8 mouse cellular contexts compared by ENCODE assay signal in genomic region chr1:184033390-184034010, GRCm38 (mm10). TPM values are rescaled to one million over a fixed set of nuclear protein-coding genes. Genes with fewer than 3 reads are reported as not detected.
DNase-seq lines count a peak whose midpoint lies in the region; ATAC-seq and TF ChIP-seq lines count a peak whose summit lies in the region.

No protein-coding gene starts in this region.

- under 1% methylated on average over 62 of the region's 63 CpGs for WGBS in kidney, embryonic 14.5 days
- under 1% methylated on average over 61 of the region's 63 CpGs for WGBS in forebrain, embryonic 16.5 days
- WGBS in hindbrain, embryonic 15.5 days, result under 1% methylated on average over 62 of the region's 63 CpGs
- WGBS in liver, embryonic 14.5 days (ENCODE audit: insufficient replicate concordance), result under 1% methylated on average over 59 of the region's 63 CpGs
- under 1% methylated on average over 63 of the region's 63 CpGs for WGBS in neural tube, embryonic 11.5 days

- no peak for TF ChIP-seq CTCF in bone marrow macrophage, adult 2 months (IDR thresholded peaks at IDR 0.05; ENCODE audit: low read depth, low read length)
- peak; percentile 40 for TF ChIP-seq CTCF in liver, embryonic 14.5 days (IDR thresholded peaks at IDR 0.05; ENCODE audit: low read depth)

- H3K4me3 ChIP-seq in kidney, embryonic 14.5 days (ENCODE audit: low read length), result peak overlapping the region; percentile 65
- peak overlapping the region; percentile 94 for H3K4me3 ChIP-seq in bone marrow macrophage, adult 2 months (ENCODE audit: insufficient read depth, low read length)
- peak overlapping the region; percentile 72 for H3K4me3 ChIP-seq in forebrain, embryonic 16.5 days (replicated peaks; ENCODE audit: low read length)
- H3K4me3 ChIP-seq in hindbrain, embryonic 15.5 days, result peak overlapping the region; percentile 66
- H3K4me3 ChIP-seq in liver, embryonic 14.5 days (ENCODE audit: insufficient read depth in 1 of 2, low read depth in 2 of 2, low read length in 2 of 2), result peak overlapping the region; percentile 74 to 85
- peak overlapping the region; percentile 67 for H3K4me3 ChIP-seq in neural tube, embryonic 11.5 days (ENCODE audit: low read depth, low read length)

- H3K4me2 ChIP-seq in kidney, embryonic 14.5 days (replicated peaks; ENCODE audit: low read depth, low read length), result peak overlapping the region; percentile 91
- H3K4me2 ChIP-seq in forebrain, embryonic 16.5 days (ENCODE audit: low read length), result peak overlapping the region; percentile 91
- peak overlapping the region; percentile 99 for H3K4me2 ChIP-seq in hindbrain, embryonic 15.5 days
- H3K4me2 ChIP-seq in liver, embryonic 14.5 days (ENCODE audit: low read depth), result peak overlapping the region; percentile 96
- H3K4me2 ChIP-seq in neural tube, embryonic 11.5 days (ENCODE audit: low read depth), result peak overlapping the region; percentile 82

- no peak for DNase-seq in kidney, postnatal 4 days
- DNase-seq in liver, embryonic 14.5 days (ENCODE audit: low read depth in 3 of 3, low spot score in 3 of 3), result peak; percentile 13 to 49 (median 36)
- no peak for DNase-seq in neural tube, embryonic 11.5 days (ENCODE audit: low spot score)
- peak; percentile 80 for DNase-seq in testis, postnatal 10 days (ENCODE audit: low spot score)

- peak; percentile 79 for ATAC-seq in kidney, embryonic 14.5 days (ENCODE audit: low FRiP score, low TSS enrichment)
- ATAC-seq in forebrain, embryonic 16.5 days, result peak; percentile 69
- peak; percentile 78; the same call in 1 of the 2 replicates for ATAC-seq in hindbrain, embryonic 15.5 days (ENCODE audit: low FRiP score, low read depth)
- ATAC-seq in liver, embryonic 14.5 days (ENCODE audit: insufficient read depth), result peak; percentile 69
- peak; percentile 76 for ATAC-seq in neural tube, embryonic 11.5 days (ENCODE audit: insufficient read depth, low FRiP score, low TSS enrichment)

- no peaks in the 10 kb centered on the region for H3K36me3 ChIP-seq in kidney, embryonic 14.5 days (ENCODE audit: control insufficient read depth, insufficient read depth, low read length)
- H3K36me3 ChIP-seq in forebrain, embryonic 16.5 days (ENCODE audit: control insufficient read depth, insufficient read depth), result no peaks in the 10 kb centered on the region
- no peaks in the 10 kb centered on the region for H3K36me3 ChIP-seq in hindbrain, embryonic 15.5 days
- no peaks in the 10 kb centered on the region for H3K36me3 ChIP-seq in liver, embryonic 14.5 days (replicated peaks; ENCODE audit: control insufficient read depth, insufficient read depth, low read depth)
- H3K36me3 ChIP-seq in neural tube, embryonic 11.5 days (ENCODE audit: control insufficient read depth, insufficient read depth, low read length), result no peaks in the 10 kb centered on the region

- H3K27ac ChIP-seq in kidney, embryonic 14.5 days (ENCODE audit: low read depth, low read length), result peak overlapping the region; percentile 87
- H3K27ac ChIP-seq in bone marrow macrophage, adult 2 months (ENCODE audit: insufficient read depth, low read depth, low read length), result peak overlapping the region; percentile 24
- H3K27ac ChIP-seq in forebrain, embryonic 16.5 days (ENCODE audit: low read length), result peak overlapping the region; percentile 88
- peak overlapping the region; percentile 90 for H3K27ac ChIP-seq in hindbrain, embryonic 15.5 days (replicated peaks)
- peak overlapping the region; percentile 80 for H3K27ac ChIP-seq in liver, embryonic 14.5 days
- peak overlapping the region; percentile 96 for H3K27ac ChIP-seq in neural tube, embryonic 11.5 days (ENCODE audit: low read depth, low read length)

- H3K4me1 ChIP-seq in kidney, embryonic 14.5 days (ENCODE audit: control insufficient read depth, insufficient read depth, low read length), result peaks cover 6% of the 10 kb centered on the region; the same call in 1 of the 2 replicates
- H3K4me1 ChIP-seq in bone marrow macrophage, adult 2 months (ENCODE audit: control insufficient read depth, insufficient read depth, low read length), result peaks cover 3% of the 10 kb centered on the region; the same call in 1 of the 2 replicates
- peaks cover 23% of the 10 kb centered on the region for H3K4me1 ChIP-seq in forebrain, embryonic 16.5 days (replicated peaks; ENCODE audit: control insufficient read depth, insufficient read depth, low read length)
- peaks cover 37% of the 10 kb centered on the region for H3K4me1 ChIP-seq in hindbrain, embryonic 15.5 days (replicated peaks)
- H3K4me1 ChIP-seq in liver, embryonic 14.5 days (replicated peaks; ENCODE audit: control insufficient read depth in 2 of 2, insufficient read depth in 2 of 2, low read length in 1 of 2), result peaks cover 5 to 15% of the 10 kb centered on the region in 2 experiments
- H3K4me1 ChIP-seq in neural tube, embryonic 11.5 days (ENCODE audit: control insufficient read depth, insufficient read depth, low read length), result peaks cover 8% of the 10 kb centered on the region

- TF ChIP-seq POLR2A in bone marrow macrophage, adult 2 months (IDR thresholded peaks at IDR 0.05; ENCODE audit: borderline replicate concordance, low read depth, low read length), result no peak

- H3K9me3 ChIP-seq in kidney, embryonic 14.5 days (ENCODE audit: control insufficient read depth, low read length), result no peaks in the 10 kb centered on the region
- H3K9me3 ChIP-seq in forebrain, embryonic 16.5 days (ENCODE audit: control insufficient read depth, low read length), result no peaks in the 10 kb centered on the region
- no peaks in the 10 kb centered on the region for H3K9me3 ChIP-seq in hindbrain, embryonic 15.5 days
- H3K9me3 ChIP-seq in liver, embryonic 14.5 days (ENCODE audit: control insufficient read depth, low read length), result no peaks in the 10 kb centered on the region
- no peaks in the 10 kb centered on the region for H3K9me3 ChIP-seq in neural tube, embryonic 11.5 days (ENCODE audit: control insufficient read depth, low read length)

- no peak for TF ChIP-seq EP300 in liver, embryonic 14.5 days (IDR thresholded peaks at IDR 0.05; ENCODE audit: low read depth)

- peak overlapping the region; percentile 87 for H3K9ac ChIP-seq in kidney, embryonic 14.5 days (ENCODE audit: low read depth, low read length)
- H3K9ac ChIP-seq in forebrain, embryonic 16.5 days (replicated peaks; ENCODE audit: low read depth, low read length), result peak overlapping the region; percentile 80
- H3K9ac ChIP-seq in hindbrain, embryonic 15.5 days, result peak overlapping the region; percentile 85
- peak overlapping the region; percentile 92 for H3K9ac ChIP-seq in liver, embryonic 14.5 days (replicated peaks)
- H3K9ac ChIP-seq in neural tube, embryonic 11.5 days (ENCODE audit: low read length), result peak overlapping the region; percentile 95

- no peaks in the 10 kb centered on the region; the same call in 1 of the 2 replicates for H3K27me3 ChIP-seq in kidney, embryonic 14.5 days (ENCODE audit: control insufficient read depth, insufficient read depth, low read length)
- H3K27me3 ChIP-seq in forebrain, embryonic 16.5 days (replicated peaks; ENCODE audit: control insufficient read depth, insufficient read depth, low read length), result no peaks in the 10 kb centered on the region
- H3K27me3 ChIP-seq in hindbrain, embryonic 15.5 days, result 0 out of 2 replicates have a peak, but pooled peaks cover 6% of the 10 kb centered on the region
- no peaks in the 10 kb centered on the region for H3K27me3 ChIP-seq in liver, embryonic 14.5 days (ENCODE audit: control insufficient read depth, insufficient read depth, low read length)
- no peaks in the 10 kb centered on the region for H3K27me3 ChIP-seq in neural tube, embryonic 11.5 days (ENCODE audit: control insufficient read depth, insufficient read depth, low read length)

RNA-seq across cellular contexts. Expression of gene 1700056E22Rik, which starts 0.6 kb away (rescaled TPM):
- 1.4 and 2.0 TPM in 2 replicates for polyA plus RNA-seq in kidney, embryonic 14.5 days (2014; fragmentation: Nextera tagmentation; extraction: Ambion mirVana)
- polyA plus RNA-seq in bone marrow macrophage, adult 2 months (2012; ENCODE audit: insufficient read depth, insufficient read length, missing spikeins), result 0.58 and 0.84 TPM in 2 replicates
- polyA plus RNA-seq in forebrain, embryonic 16.5 days (2015; fragmentation: Nextera tagmentation; extraction: Ambion mirVana), result 0.35 and 0.73 TPM in 2 replicates
- 0.67 and 0.73 TPM in 2 replicates for polyA plus RNA-seq in hindbrain, embryonic 15.5 days (2015; fragmentation: Nextera tagmentation; extraction: Ambion mirVana)
- polyA plus RNA-seq in liver, embryonic 14.5 days (2012; rRNA removed), result 0.44 and 0.51 TPM in 2 replicates
- polyA plus RNA-seq in liver, embryonic 14.5 days (2014; fragmentation: Nextera tagmentation; extraction: Ambion mirVana), result 0.27 and 0.45 TPM in 2 replicates
- 0.87 and 1.9 TPM in 2 replicates for polyA plus RNA-seq in neural tube, embryonic 11.5 days (2014; fragmentation: Nextera tagmentation; extraction: Ambion mirVana)

RNA-seq across cellular contexts. Expression of gene Dusp10, which starts 20.4 kb away (rescaled TPM):
- 4.0 and 5.9 TPM in 2 replicates for polyA plus RNA-seq in kidney, embryonic 14.5 days (2014; fragmentation: Nextera tagmentation; extraction: Ambion mirVana)
- 1.2 and 2.3 TPM in 2 replicates for polyA plus RNA-seq in bone marrow macrophage, adult 2 months (2012; ENCODE audit: insufficient read depth, insufficient read length, missing spikeins)
- 4.2 and 4.4 TPM in 2 replicates for polyA plus RNA-seq in forebrain, embryonic 16.5 days (2015; fragmentation: Nextera tagmentation; extraction: Ambion mirVana)
- polyA plus RNA-seq in hindbrain, embryonic 15.5 days (2015; fragmentation: Nextera tagmentation; extraction: Ambion mirVana), result 5.0 and 5.3 TPM in 2 replicates
- polyA plus RNA-seq in liver, embryonic 14.5 days (2012; rRNA removed), result 2.7 TPM in 2 replicates
- polyA plus RNA-seq in liver, embryonic 14.5 days (2014; fragmentation: Nextera tagmentation; extraction: Ambion mirVana), result 2.0 TPM in 2 replicates
- polyA plus RNA-seq in neural tube, embryonic 11.5 days (2014; fragmentation: Nextera tagmentation; extraction: Ambion mirVana), result 5.8 and 6.5 TPM in 2 replicates

Comparison
In these comparisons a context has a peak if more than half of its experiments do, and no peak if none do; other contexts are left out.
1. H3K27ac ChIP-seq: peak in every context shown above with its lines; median percentile 96 in neural tube, embryonic 11.5 days; 90 in hindbrain, embryonic 15.5 days; 88 in forebrain, embryonic 16.5 days; 87 in kidney, embryonic 14.5 days; 80 in liver, embryonic 14.5 days; 24 in bone marrow macrophage, adult 2 months.
2. DNase-seq: peak in liver, embryonic 14.5 days (3 of 3) and testis, postnatal 10 days (single experiment); none in kidney, postnatal 4 days (0 of 2) and neural tube, embryonic 11.5 days (single experiment).
3. Peak in every context shown above with its lines, with median percentiles within 50 percentile points of each other: ATAC-seq, H3K4me2 ChIP-seq, H3K4me3 ChIP-seq and H3K9ac ChIP-seq.